Mouse (Mus musculus) lung, embryonic 15.5 days (tissue): ENCODE data around the gene Aicda. TPM values are rescaled to one million over a fixed set of nuclear protein-coding genes. Genes with fewer than 3 reads are reported as not detected.
A peak's percentile ranks its signal among the peaks of the same experiment; 100 is the strongest.

Source experiments
- ATAC-seq: fragments of 200-750 bp; cut with Nextera tagmentation; 2 replicates; pipeline ENCODE4 v1.8.0; 2017; ENCODE audit warnings: moderate number of reproducible peaks, borderline replicate concordance; ENCODE audit not compliant: low FRiP score, low TSS enrichment; ENCODE audit errors: extremely low read depth
- H3K27ac ChIP-seq: fragments of 300-500 bp; sonication (generic); 2 replicates; pipeline ENCODE4 v1.5.1; 2015; ENCODE audit warnings: moderate library complexity, mild to moderate bottlenecking, inconsistent platforms
- H3K27me3 ChIP-seq: fragments of 300-500 bp; sonication (generic); 2 replicates; pipeline ENCODE4 v1.6.1; 2015; ENCODE audit warnings: inconsistent platforms
- H3K36me3 ChIP-seq: fragments of 300-500 bp; sonication (generic); 2 replicates; pipeline ENCODE4 v1.6.1; 2015; ENCODE audit warnings: inconsistent platforms
- H3K4me1 ChIP-seq: fragments of 300-500 bp; sonication (generic); 2 replicates; pipeline ENCODE4 v1.6.1; 2015; ENCODE audit warnings: inconsistent platforms
- H3K4me2 ChIP-seq: fragments of 300-500 bp; sonication (generic); 2 replicates; pipeline ENCODE4 v1.6.1; 2015; ENCODE audit warnings: inconsistent platforms, mild to moderate bottlenecking, moderate library complexity
- H3K4me3 ChIP-seq: fragments of 300-500 bp; sonication (generic); 2 replicates; pipeline ENCODE4 v1.5.1; 2015; ENCODE audit warnings: mild to moderate bottlenecking, inconsistent platforms
- H3K9ac ChIP-seq: fragments of 300-500 bp; sonication (generic); 2 replicates; pipeline ENCODE4 v1.6.1; 2015; ENCODE audit warnings: inconsistent platforms
- H3K9me3 ChIP-seq: fragments of 300-500 bp; sonication (generic); 2 replicates; pipeline ENCODE4 v1.6.1; 2016; ENCODE audit warnings: inconsistent platforms
- WGBS: fragments of 180-500 bp; shearing (Covaris S2); methylation state at CpG from one replicate; pipeline ENCODE4 v1.1.7; 2015; 5-methylcytosine and 5-hydroxymethylcytosine counted together
- polyA plus RNA-seq: library from polyadenylated mRNA; unstranded; fragments of >200 nt; fragmentation: Nextera tagmentation; extraction: Ambion mirVana; gene quantifications from 2 replicates; pipeline ENCODE4 v1.2.1, GENCODE M21; 2015

Aicda gene
- polyA plus RNA-seq, 1 experiment from 2014 or later: not detected

DNA sequence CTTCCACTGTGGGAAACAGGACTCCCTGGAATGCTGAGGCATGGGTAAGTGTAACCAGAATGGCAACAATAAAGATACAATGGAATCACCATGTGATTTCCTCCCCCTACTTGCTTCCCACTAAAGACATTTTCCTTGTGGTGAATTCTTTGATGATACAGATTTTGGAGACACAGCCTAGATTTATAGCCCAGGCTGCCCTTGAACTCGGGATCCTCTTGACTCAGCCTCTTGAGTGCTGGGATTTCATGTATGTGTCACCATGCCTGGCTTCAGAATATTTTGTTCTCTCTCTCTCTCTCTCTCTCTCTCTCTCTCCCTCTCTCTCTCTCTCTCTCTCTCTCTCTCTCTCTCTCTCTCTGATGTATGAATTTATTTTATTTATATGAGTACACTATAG is 25.5 kb downstream of the Aicda start:
- WGBS: 53% methylated on average over 1 of the region's 1 CpGs
- H3K4me3 ChIP-seq: no peak overlapping the region

DNA sequence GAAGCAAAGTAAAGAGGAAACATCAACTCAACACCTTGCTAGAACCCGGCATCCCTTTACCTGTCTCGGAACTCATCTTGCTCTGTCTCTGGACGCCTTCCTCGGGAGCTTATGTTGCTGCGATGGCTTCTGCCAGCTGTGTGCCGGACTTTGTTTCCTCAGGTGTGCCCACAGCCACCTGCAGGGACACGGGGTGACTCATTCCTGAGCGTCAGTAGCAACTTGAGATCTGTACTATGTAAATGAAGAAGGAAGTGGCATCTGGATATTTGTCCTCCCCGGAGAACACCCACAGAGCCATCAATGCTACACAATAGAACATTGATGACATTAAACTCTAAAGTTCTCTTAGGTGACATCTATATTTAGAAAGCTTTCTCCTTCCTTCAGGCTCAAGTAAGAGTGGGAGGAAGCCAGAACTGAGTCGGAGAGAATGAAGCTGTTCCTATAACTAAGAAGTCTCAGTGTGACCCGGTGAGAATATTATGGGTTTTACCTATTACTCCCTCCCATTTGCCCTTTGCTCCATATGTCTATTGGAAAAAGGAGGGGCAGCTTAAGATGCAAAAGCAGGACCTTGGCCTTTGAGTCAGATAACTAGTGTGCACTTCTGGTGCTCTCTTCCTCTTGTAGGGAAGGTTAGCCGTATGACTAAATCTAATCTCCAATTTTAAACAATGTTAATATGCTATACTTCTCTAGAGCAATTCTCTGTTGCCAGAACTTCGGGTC is 37.6 kb downstream of the Aicda start:
- H3K9ac ChIP-seq: no peak overlapping the region
- WGBS: 77% methylated on average over 13 of the region's 13 CpGs
- no peaks in the 10 kb centered on the region for H3K36me3 ChIP-seq
- no peaks in the 10 kb centered on the region for H3K4me1 ChIP-seq
- no peaks in the 10 kb centered on the region for H3K9me3 ChIP-seq
- no peak overlapping the region for H3K27ac ChIP-seq
- no peaks in the 10 kb centered on the region for H3K27me3 ChIP-seq
- no peak overlapping the region for H3K4me3 ChIP-seq
- no peak for ATAC-seq
- H3K4me2 ChIP-seq: no peak overlapping the region

More for the DNA sequence above, 25.5 kb downstream of the Aicda start:
- Histone ChIP-seq H3K27ac (no peak overlapping the region), H3K4me2 (no peak overlapping the region), H3K27me3 (no peaks in the 10 kb centered on the region), H3K36me3 (no peaks in the 10 kb centered on the region), H3K4me1 (no peaks in the 10 kb centered on the region), H3K9ac (no peak overlapping the region), H3K9me3 (no peaks in the 10 kb centered on the region)
- no peak for ATAC-seq

DNA sequence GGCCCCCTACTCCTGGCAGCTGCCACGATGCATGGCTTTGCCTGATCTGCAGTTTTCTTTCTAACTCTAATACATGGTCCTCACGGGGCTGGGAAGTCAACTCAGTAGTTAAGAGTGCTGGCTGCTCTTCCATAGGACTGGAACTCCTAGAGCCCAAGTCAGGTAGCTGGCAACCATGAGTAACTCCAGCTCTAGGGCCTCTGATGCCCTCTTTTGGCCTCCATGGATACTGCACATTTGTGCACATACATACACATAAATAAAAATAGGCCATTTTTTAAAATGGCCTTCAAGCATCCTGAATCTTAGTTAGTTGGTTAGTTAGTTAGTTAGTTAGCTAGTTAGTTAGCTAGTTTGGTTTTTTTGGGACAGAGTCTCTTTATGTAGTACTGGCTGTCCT is 39.3 kb downstream of the Aicda start:
- H3K4me2 ChIP-seq: no peak overlapping the region
- no peak overlapping the region for H3K4me3 ChIP-seq
- no peak for ATAC-seq
- H3K9me3 ChIP-seq: no peaks in the 10 kb centered on the region
- H3K27ac ChIP-seq: no peak overlapping the region
- no peaks in the 10 kb centered on the region for H3K4me1 ChIP-seq
- no peak overlapping the region for H3K9ac ChIP-seq
- no peaks in the 10 kb centered on the region for H3K27me3 ChIP-seq
- no peaks in the 10 kb centered on the region for H3K36me3 ChIP-seq
- WGBS: 88% methylated on average over 2 of the region's 2 CpGs

DNA sequence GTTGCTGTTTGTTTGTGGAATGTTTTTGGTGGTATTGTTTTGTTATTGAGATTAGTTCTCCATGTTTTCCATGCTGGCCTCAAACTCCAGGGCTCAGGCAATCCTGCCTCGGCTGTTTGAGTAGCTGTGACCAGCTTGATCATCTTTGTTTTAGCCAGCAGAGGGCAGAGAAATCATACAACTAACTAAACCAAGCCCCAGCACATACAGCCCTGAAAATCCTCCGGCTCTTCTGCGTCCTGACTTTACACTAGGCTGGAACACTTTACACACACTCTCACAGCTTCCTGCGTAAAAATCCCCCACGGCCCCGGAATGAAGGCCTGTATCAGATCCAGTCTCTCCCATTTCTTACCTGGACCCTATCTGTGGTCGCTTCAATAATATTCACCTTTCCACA is 42.0 kb downstream of the Aicda start:
- no peak overlapping the region for H3K4me3 ChIP-seq
- H3K27ac ChIP-seq: no peak overlapping the region
- peak overlapping the region; percentile 7; the same call in 1 of the 2 replicates for H3K4me2 ChIP-seq
- no peaks in the 10 kb centered on the region for H3K36me3 ChIP-seq
- H3K9me3 ChIP-seq: no peaks in the 10 kb centered on the region
- no peaks in the 10 kb centered on the region for H3K4me1 ChIP-seq
- ATAC-seq: no peak; the same call in 1 of the 2 replicates
- no peak overlapping the region for H3K9ac ChIP-seq
- H3K27me3 ChIP-seq: no peaks in the 10 kb centered on the region
- WGBS: 19% methylated on average over 7 of the region's 7 CpGs

DNA sequence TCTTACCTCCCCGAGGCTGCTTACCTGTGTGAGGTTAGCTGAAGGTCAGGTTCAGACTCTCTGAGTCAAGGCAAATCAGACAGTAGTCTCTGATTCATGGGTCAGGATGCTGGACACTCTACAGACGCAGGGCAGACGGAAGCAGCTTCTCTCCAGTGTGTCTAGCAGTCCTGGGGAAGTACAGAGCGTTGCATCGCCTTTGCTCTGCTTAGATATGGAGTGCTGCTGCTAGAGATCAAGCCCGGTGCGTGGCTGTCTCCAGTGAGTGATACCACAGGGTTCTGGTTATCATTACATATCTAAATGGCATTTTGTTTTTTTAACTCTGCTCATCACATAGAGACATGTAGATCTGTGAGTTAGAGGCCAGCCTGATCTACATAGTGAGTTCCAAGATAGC is 43.0 kb downstream of the Aicda start:
- H3K27ac ChIP-seq: no peak overlapping the region
- H3K27me3 ChIP-seq: no peaks in the 10 kb centered on the region
- H3K9me3 ChIP-seq: no peaks in the 10 kb centered on the region
- H3K9ac ChIP-seq: no peak overlapping the region
- no peaks in the 10 kb centered on the region for H3K36me3 ChIP-seq
- no peaks in the 10 kb centered on the region for H3K4me1 ChIP-seq
- no peak overlapping the region for H3K4me3 ChIP-seq
- no peak for ATAC-seq
- no peak overlapping the region for H3K4me2 ChIP-seq
- WGBS: 70% methylated on average over 7 of the region's 7 CpGs

DNA sequence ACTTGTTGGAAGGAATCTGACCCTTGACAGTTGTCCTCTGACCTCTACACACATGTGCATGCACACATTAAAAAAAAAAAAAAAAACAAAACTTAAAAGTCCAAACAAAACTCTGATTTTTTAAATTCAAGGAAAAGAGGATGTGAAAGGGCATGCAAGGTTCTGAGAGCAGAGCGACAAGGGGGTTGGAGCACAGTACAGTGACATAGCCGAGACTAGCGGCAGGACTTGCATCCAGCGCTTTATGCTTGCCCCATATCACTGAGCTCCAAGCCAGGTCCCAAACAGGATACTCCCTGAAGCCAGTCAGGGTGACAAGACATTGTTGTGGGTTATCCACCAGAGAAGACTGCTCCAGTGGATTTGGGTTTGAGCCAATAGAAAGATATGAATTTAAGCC is 44.4 kb downstream of the Aicda start:
- WGBS: 88% methylated on average over 4 of the region's 4 CpGs
- Histone ChIP-seq H3K36me3 (no peaks in the 10 kb centered on the region), H3K4me3 (no peak overlapping the region), H3K27ac (no peak overlapping the region), H3K4me1 (no peaks in the 10 kb centered on the region), H3K9ac (no peak overlapping the region), H3K27me3 (no peaks in the 10 kb centered on the region), H3K4me2 (no peak overlapping the region), H3K9me3 (no peaks in the 10 kb centered on the region)
- ATAC-seq: no peak

DNA sequence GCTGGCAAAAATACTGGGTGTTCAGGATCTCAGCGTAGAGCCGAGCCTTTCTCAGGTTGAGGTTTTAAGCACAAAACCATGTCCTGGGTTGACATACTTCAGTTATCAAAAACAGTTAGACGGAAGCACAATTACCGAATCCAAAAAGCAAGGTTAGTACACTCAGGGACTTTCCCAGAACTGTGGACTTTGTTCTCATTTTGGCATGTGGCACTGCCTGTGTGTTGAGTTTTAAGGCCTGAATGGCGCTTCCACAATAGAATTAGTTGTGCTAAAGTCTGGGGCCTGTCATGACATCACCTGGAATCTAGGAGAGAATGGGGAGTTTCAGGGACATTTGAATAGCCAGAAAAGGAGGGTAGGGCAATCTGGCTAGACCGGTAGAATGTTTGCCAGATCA is 44.8 kb downstream of the Aicda start:
- H3K9me3 ChIP-seq: no peaks in the 10 kb centered on the region
- H3K27me3 ChIP-seq: no peaks in the 10 kb centered on the region
- H3K4me1 ChIP-seq: no peaks in the 10 kb centered on the region
- 84% methylated on average over 6 of the region's 6 CpGs for whole genome bisulfite sequencing
- no peak overlapping the region for H3K4me2 ChIP-seq
- no peak for ATAC-seq
- H3K9ac ChIP-seq: no peak overlapping the region
- H3K4me3 ChIP-seq: no peak overlapping the region
- no peaks in the 10 kb centered on the region for H3K36me3 ChIP-seq
- H3K27ac ChIP-seq: no peak overlapping the region

DNA sequence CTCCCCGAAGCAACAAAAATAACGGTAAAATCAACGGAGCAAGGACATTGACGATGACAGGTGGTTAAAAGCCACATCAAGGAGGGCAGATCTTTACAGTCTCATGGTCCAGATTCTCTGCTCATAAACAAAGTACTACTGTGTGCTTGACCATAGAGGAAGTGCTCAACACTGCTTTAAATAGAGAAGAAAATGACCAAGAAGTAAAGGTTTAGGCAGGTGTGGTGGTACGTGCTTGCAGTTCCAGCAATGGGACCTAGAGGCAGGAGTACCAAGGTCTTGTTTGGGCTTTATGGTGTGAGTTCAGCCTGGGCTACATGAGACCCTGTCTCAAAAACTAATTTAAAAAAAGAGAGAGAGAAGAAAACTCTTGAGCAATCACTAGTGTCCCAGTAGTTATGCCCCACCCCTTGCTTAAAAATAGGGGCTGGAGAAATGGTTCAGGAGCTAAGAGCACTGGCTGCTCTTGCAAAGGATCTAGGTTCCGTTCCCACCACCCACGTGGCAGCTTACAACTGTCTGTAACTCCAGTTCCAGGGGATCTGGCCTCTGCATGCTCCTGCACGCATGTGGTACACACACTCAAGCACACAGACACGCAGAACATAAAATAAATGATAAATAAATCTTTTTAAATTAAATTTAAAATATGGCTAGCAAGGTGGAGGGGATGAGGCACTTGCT is 45.6 kb downstream of the Aicda start:
- H3K27ac ChIP-seq: no peak overlapping the region
- 88% methylated on average over 9 of the region's 9 CpGs for WGBS
- H3K27me3 ChIP-seq: no peaks in the 10 kb centered on the region
- no peak overlapping the region for H3K4me3 ChIP-seq
- H3K4me2 ChIP-seq: no peak overlapping the region
- no peaks in the 10 kb centered on the region for H3K9me3 ChIP-seq
- no peaks in the 10 kb centered on the region for H3K36me3 ChIP-seq
- ATAC-seq: no peak
- no peak overlapping the region for H3K9ac ChIP-seq
- H3K4me1 ChIP-seq: no peaks in the 10 kb centered on the region

DNA sequence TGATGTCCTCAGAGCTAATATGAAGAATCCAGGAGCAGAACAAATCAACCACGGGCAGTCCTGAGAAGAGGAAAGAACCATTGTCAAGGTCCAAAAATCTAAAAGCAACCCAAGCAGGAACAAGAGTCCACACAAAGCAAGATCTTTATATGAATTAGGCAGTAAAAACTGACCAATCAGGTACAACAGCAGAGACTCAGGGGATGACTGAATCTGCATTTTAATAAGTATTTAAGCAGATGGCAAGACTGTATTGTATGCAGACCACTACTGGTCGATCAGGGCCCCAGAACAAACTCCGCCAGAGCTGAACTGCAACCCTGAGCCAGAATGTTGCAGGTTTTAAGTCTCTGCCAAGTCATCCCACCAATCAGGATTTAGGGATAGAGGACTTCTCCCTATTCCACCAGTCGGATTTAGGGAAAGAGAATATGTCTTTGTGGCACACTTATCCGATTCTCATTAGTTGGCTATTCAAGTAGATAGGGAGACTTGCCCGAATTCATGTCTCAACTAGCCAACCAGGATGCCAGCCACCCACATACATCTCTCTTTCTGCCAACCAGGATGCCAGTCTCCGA is 46.6 kb downstream of the Aicda start:
- no peak for ATAC-seq
- no peaks in the 10 kb centered on the region for H3K9me3 ChIP-seq
- no peak overlapping the region for H3K4me2 ChIP-seq
- no peaks in the 10 kb centered on the region for H3K4me1 ChIP-seq
- no peak overlapping the region for H3K9ac ChIP-seq
- H3K36me3 ChIP-seq: no peaks in the 10 kb centered on the region
- WGBS: 82% methylated on average over 7 of the region's 7 CpGs
- no peak overlapping the region for H3K4me3 ChIP-seq
- H3K27me3 ChIP-seq: no peaks in the 10 kb centered on the region
- no peak overlapping the region for H3K27ac ChIP-seq

DNA sequence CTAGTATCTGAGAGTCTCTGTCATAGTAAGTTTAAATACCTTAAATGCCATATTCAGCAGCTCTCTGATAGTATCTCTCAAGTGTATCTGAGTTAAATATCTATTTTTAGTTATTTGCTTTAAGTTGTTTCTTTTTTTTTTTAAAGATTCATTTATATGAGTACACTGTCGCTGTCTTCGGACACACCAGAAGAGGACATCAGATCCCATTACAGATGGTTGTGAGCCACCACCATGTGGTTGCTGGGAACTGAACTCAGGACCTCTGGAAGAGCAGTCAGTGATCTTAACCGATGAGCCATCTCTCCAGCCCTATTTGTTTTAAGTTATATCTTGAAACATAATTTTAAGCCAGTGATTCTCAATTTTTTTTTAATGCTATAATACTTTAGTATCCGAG is 47.4 kb downstream of the Aicda start:
- H3K4me3 ChIP-seq: no peak overlapping the region
- H3K9me3 ChIP-seq: no peaks in the 10 kb centered on the region
- no peak overlapping the region for H3K4me2 ChIP-seq
- no peaks in the 10 kb centered on the region for H3K36me3 ChIP-seq
- no peaks in the 10 kb centered on the region for H3K4me1 ChIP-seq
- H3K27ac ChIP-seq: no peak overlapping the region
- no peak overlapping the region for H3K9ac ChIP-seq
- WGBS: 81% methylated on average over 4 of the region's 4 CpGs
- no peak for ATAC-seq
- H3K27me3 ChIP-seq: no peaks in the 10 kb centered on the region

DNA sequence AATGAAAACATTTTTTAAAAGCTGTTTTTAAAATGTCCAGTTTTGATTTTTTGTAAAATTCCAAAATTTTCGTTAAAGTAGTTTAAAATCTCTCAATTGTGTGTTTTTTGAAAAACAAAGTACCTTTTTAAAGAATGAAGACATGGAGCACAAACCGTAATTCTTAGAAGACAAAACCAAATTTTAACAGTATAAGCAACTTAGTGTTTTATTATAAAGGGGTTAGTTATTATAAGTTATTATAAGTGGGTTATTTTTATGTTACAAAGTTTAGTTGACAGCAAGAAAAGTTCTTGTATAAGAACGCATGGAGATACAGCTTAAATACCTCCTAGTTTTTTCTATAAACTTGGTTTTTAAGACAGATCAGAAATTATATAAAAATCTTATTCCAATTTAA is 48.0 kb downstream of the Aicda start:
- H3K27ac ChIP-seq: no peak overlapping the region; the same call in 1 of the 2 replicates
- H3K4me2 ChIP-seq: peak overlapping the region; percentile 66
- 78% methylated on average over 3 of the region's 3 CpGs for WGBS
- H3K27me3 ChIP-seq: no peaks in the 10 kb centered on the region
- H3K4me1 ChIP-seq: no peaks in the 10 kb centered on the region
- peak overlapping the region; percentile 50 for H3K4me3 ChIP-seq
- no peak for ATAC-seq
- H3K9me3 ChIP-seq: no peaks in the 10 kb centered on the region
- peak overlapping the region; percentile 48; the same call in 1 of the 2 replicates for H3K9ac ChIP-seq
- no peaks in the 10 kb centered on the region for H3K36me3 ChIP-seq
